Comparison of ENCODE assay signal across 25 mouse cellular contexts in the genomic region with DNA sequence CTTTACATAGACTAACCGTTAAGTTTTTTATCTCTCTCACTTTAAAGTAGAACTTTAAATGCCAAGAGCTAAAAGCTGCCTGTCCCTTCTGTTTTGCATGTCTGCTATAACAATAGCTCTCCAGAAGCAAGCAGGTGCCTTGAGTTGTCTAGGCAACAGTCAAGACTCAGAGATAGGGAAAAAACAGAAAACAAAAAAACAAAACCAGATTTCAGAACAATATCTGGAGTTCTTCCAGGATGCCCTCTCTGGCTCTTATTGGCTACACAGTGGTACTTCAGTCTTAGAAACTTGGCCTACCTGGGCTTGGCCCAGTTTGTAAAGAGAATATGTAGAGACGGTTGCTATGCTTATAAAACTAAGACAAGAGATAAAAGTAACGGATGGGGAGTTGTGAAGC. TPM values are rescaled to one million over a fixed set of nuclear protein-coding genes. Genes with fewer than 3 reads are reported as not detected.
DNase-seq lines count a peak whose midpoint lies in the region; ATAC-seq and TF ChIP-seq lines count a peak whose summit lies in the region.
"Had no signal": no experiment of that assay in that cellular context is flagged by ENCODE, and none has a peak within 500 bp of the region (broad histone marks: within the 10 kb centered on the region; RNA-seq: fewer than 3 reads in every experiment).

No protein-coding gene starts in this region.

- H3K27ac ChIP-seq in heart, embryonic 11.5 days (ENCODE audit: low read depth, low read length), result no peak overlapping the region
- peak overlapping the region; percentile 63 for H3K27ac ChIP-seq in left cerebral cortex, adult 2 months
- H3K27ac ChIP-seq in intestine, embryonic 16.5 days (ENCODE audit: low read length), result no peak overlapping the region
- H3K27ac ChIP-seq: embryonic facial prominence, embryonic 10.5 days; embryonic facial prominence, embryonic 12.5 days had no signal

- H3K4me2 ChIP-seq in heart, embryonic 11.5 days, result no peak overlapping the region
- H3K4me2 ChIP-seq in intestine, embryonic 16.5 days (ENCODE audit: low read depth, low read length), result no peak overlapping the region
- H3K4me2 ChIP-seq: embryonic facial prominence, embryonic 12.5 days had no signal

- ATAC-seq in heart, embryonic 11.5 days (replicated peaks; ENCODE audit: insufficient number of reproducible peaks, low FRiP score, low TSS enrichment), result no peak
- ATAC-seq in intestine, embryonic 16.5 days, result no peak
- ATAC-seq: activated CD4-positive, CD25-positive, alpha-beta regulatory T cell, adult 4 months; CD4-positive, CD25-positive, alpha-beta regulatory T cell, adult 4 months; forebrain, embryonic 14.5 days; forebrain, embryonic 16.5 days; Patski had no signal

- H3K4me1 ChIP-seq in heart, embryonic 11.5 days (ENCODE audit: control insufficient read depth, insufficient read depth, low read length), result peaks cover 2% of the 10 kb centered on the region; the same call in 1 of the 2 replicates
- H3K4me1 ChIP-seq in intestine, embryonic 16.5 days (ENCODE audit: control insufficient read depth, insufficient read depth, low read length), result 0 out of 2 replicates have a peak, but pooled peaks cover 2% of the 10 kb centered on the region

- WGBS in heart, embryonic 11.5 days (ENCODE audit: insufficient replicate concordance), result 74% methylated on average over 3 of the region's 3 CpGs
- WGBS in intestine, embryonic 16.5 days, result 80% methylated on average over 3 of the region's 3 CpGs

- H3K9me3 ChIP-seq in heart, embryonic 11.5 days (replicated peaks; ENCODE audit: control insufficient read depth, low read length), result no peaks in the 10 kb centered on the region
- H3K9me3 ChIP-seq in intestine, embryonic 16.5 days (ENCODE audit: control insufficient read depth, low read length), result no peaks in the 10 kb centered on the region
- H3K9me3 ChIP-seq: embryonic facial prominence, embryonic 10.5 days; embryonic facial prominence, embryonic 12.5 days; G1E had no signal

- intact Hi-C loops in left cerebral cortex, adult 2 months (cut with DNase I), result no loop called here

- no peak overlapping the region for H3K4me3 ChIP-seq in heart, embryonic 11.5 days (ENCODE audit: low read depth, low read length)
- H3K4me3 ChIP-seq in left cerebral cortex, adult 2 months, result no peak overlapping the region
- H3K4me3 ChIP-seq in intestine, embryonic 16.5 days (ENCODE audit: low read length), result no peak overlapping the region
- H3K4me3 ChIP-seq: embryonic facial prominence, embryonic 10.5 days; embryonic facial prominence, embryonic 12.5 days had no signal

- peak; percentile 56 for DNase-seq in heart, adult 11 months
- DNase-seq in left cerebral cortex, adult 2 months (ENCODE audit: extremely low spot score in 1 of 2, low spot score in 2 of 2), result no peak
- no peak for DNase-seq in left cerebral cortex, adult 8-10 months (ENCODE audit: low spot score in 2 of 2)
- peak; percentile 76 for DNase-seq in A20 (ENCODE audit: low read depth, low spot score)
- peak; percentile 43 for DNase-seq in brain, adult 2 months (ENCODE audit: low read depth, low spot score)
- DNase-seq in adrenal gland, adult 8-10 months, result no peak
- DNase-seq: adrenal gland, postnatal 10 days; adrenal gland, postnatal 25 days; B cell, adult 2 months; cerebellum, adult 11-12 months; cerebellum, adult 2 months; cerebellum, adult 9-10 months; cerebellum, postnatal 10 days; cerebellum, postnatal 25 days had no signal

- no peak for TF ChIP-seq CTCF in left cerebral cortex, adult 2 months (IDR thresholded peaks at IDR 0.05)

- H3K9ac ChIP-seq in heart, embryonic 11.5 days (ENCODE audit: low read depth, low read length), result no peak overlapping the region
- no peak overlapping the region for H3K9ac ChIP-seq in intestine, embryonic 16.5 days (ENCODE audit: low read depth, low read length)
- H3K9ac ChIP-seq: embryonic facial prominence, embryonic 12.5 days had no signal

- no peaks in the 10 kb centered on the region for H3K27me3 ChIP-seq in heart, embryonic 11.5 days (ENCODE audit: control insufficient read depth, insufficient read depth, low read length)
- H3K27me3 ChIP-seq in intestine, embryonic 16.5 days (replicated peaks; ENCODE audit: control insufficient read depth, insufficient read depth, low read length), result no peaks in the 10 kb centered on the region
- H3K27me3 ChIP-seq: CH12.LX; embryonic facial prominence, embryonic 12.5 days had no signal

- no peaks in the 10 kb centered on the region for H3K36me3 ChIP-seq in heart, embryonic 11.5 days (ENCODE audit: control insufficient read depth, insufficient read depth, low read length)
- no peaks in the 10 kb centered on the region for H3K36me3 ChIP-seq in intestine, embryonic 16.5 days (ENCODE audit: control insufficient read depth, insufficient read depth, low read length)
- H3K36me3 ChIP-seq: embryonic facial prominence, embryonic 10.5 days; embryonic facial prominence, embryonic 12.5 days; G1E had no signal

RNA-seq across cellular contexts. Expression of a gene that starts 2.8 kb away (rescaled TPM):
- not detected in 2 replicates for polyA plus RNA-seq in heart, embryonic 11.5 days (2014; fragmentation: Nextera tagmentation; extraction: Ambion mirVana)
- total RNA-seq in left cerebral cortex, adult 2 months (2021), result 10 to 100 TPM; 53.6 to 53.7 TPM
- 10 to 100 TPM; 54.1 to 63.1 (median 57.4) TPM for total RNA-seq in left cerebral cortex, adult 8-10 months (2022)
- polyA plus RNA-seq in intestine, embryonic 16.5 days (2015; fragmentation: Nextera tagmentation; extraction: Ambion mirVana), result 0.05 and 0.09 TPM in 2 replicates
- under 1 TPM in 3 of 4 experiments, not detected in 1; 0.14 to 0.31 (median 0.30) TPM for total RNA-seq in adrenal gland, adult 8-10 months (2022)
- total RNA-seq: G1E had no signal
- polyA plus RNA-seq: activated CD4-positive, CD25-positive, alpha-beta regulatory T cell, adult 4 months; CD4-positive, CD25-positive, alpha-beta regulatory T cell, adult 4 months; embryonic facial prominence, embryonic 12.5 days; G1E; Patski had no signal

RNA-seq across cellular contexts. Expression of a gene that starts 16.2 kb away (rescaled TPM):
- polyA plus RNA-seq in heart, embryonic 11.5 days (2014; fragmentation: Nextera tagmentation; extraction: Ambion mirVana), result 3.4 and 5.3 TPM in 2 replicates
- 1 to 10 TPM; 1.9 to 2.5 TPM for total RNA-seq in left cerebral cortex, adult 2 months (2021)
- total RNA-seq in left cerebral cortex, adult 8-10 months (2022), result 1 to 10 TPM; 2.6 to 4.1 (median 3.0) TPM
- polyA plus RNA-seq in intestine, embryonic 16.5 days (2015; fragmentation: Nextera tagmentation; extraction: Ambion mirVana), result 3.8 and 4.3 TPM in 2 replicates
- total RNA-seq in adrenal gland, adult 8-10 months (2022), result 1 to 10 TPM; 2.8 to 5.3 (median 3.9) TPM

RNA-seq across cellular contexts. Expression of a gene that starts 37.3 kb away (rescaled TPM):
- 2.5 and 3.3 TPM in 2 replicates for polyA plus RNA-seq in heart, embryonic 11.5 days (2014; fragmentation: Nextera tagmentation; extraction: Ambion mirVana)
- 1 to 10 TPM; 8.0 to 9.5 TPM for total RNA-seq in left cerebral cortex, adult 2 months (2021)
- 1 to 10 TPM; 6.4 to 8.2 (median 6.6) TPM for total RNA-seq in left cerebral cortex, adult 8-10 months (2022)
- polyA plus RNA-seq in intestine, embryonic 16.5 days (2015; fragmentation: Nextera tagmentation; extraction: Ambion mirVana), result 11.7 and 13.9 TPM in 2 replicates
- 10 to 100 TPM; 24.3 to 37.8 (median 29.3) TPM for total RNA-seq in adrenal gland, adult 8-10 months (2022)
- total RNA-seq: CH12.LX had no signal
- polyA plus RNA-seq: activated CD4-positive, CD25-positive, alpha-beta regulatory T cell, adult 4 months; CD4-positive, CD25-positive, alpha-beta regulatory T cell, adult 4 months; G1E; Patski had no signal

Comparison
In these comparisons a context has a peak if more than half of its experiments do, and no peak if none do; other contexts are left out.
1. DNase-seq: peak in heart, adult 11 months (single experiment), A20 (single experiment) and brain, adult 2 months (single experiment); none in left cerebral cortex, adult 2 months (0 of 2), left cerebral cortex, adult 8-10 months (0 of 2) and adrenal gland, adult 8-10 months (single experiment).
2. RNA of a gene that starts 2.8 kb away (total RNA-seq): 54.1 to 63.1 TPM in left cerebral cortex, adult 8-10 months and 53.6 to 53.7 TPM in left cerebral cortex, adult 2 months; 0.14 to 0.31 TPM in adrenal gland, adult 8-10 months; every median in the first group is over 10 times any median in the second.